Mouse (Mus musculus) thymus, adult 2 months (tissue): Measurements from ENCODE around the gene Fam221a.

ENCODE experiments used
- CTCF ChIP-seq: fragments of 200-500 bp; IDR thresholded peaks from 2 replicates; pipeline ENCODE4 v1.5.1; 2012; ENCODE audit warnings: mild to moderate bottlenecking, control low read depth, low read length, moderate library complexity, borderline replicate concordance; ENCODE audit not compliant: control insufficient read depth, poor library complexity, insufficient read depth; ENCODE audit errors: extremely low read depth
- POLR2A ChIP-seq: fragments of 200-500 bp; IDR thresholded peaks from 2 replicates; pipeline ENCODE4 v1.6.1; 2012; ENCODE audit warnings: mild to moderate bottlenecking, low read length, control low read depth, moderate library complexity; ENCODE audit not compliant: control insufficient read depth, poor library complexity, insufficient read depth; ENCODE audit errors: extremely low read depth

GRCm38 (mm10) chr6:49394276-49394675 lies 26.7 kb downstream of the Fam221a start:
- TF ChIP-seq CTCF = no peak
- TF ChIP-seq POLR2A = no peak
